Mouse (Mus musculus): ENCODE measurements around the gene B3gnt5.

- no peak for TF ChIP-seq CTCF (IDR thresholded peaks at IDR 0.05; ENCODE audit: low read depth, low read length)
- no peak for TF ChIP-seq GATA1 (IDR thresholded peaks at IDR 0.05; ENCODE audit: borderline replicate concordance, low read length)
- TF ChIP-seq TAL1 (conservative IDR thresholded peaks at IDR 0.05; ENCODE audit: low read depth, low read length): no peak
These were observed 1.7 kb downstream of the B3gnt5 start for GRCm38 (mm10) chr16:19761691-19762090.

Measured in G1E (cell line).